Mouse (Mus musculus) liver, adult (tissue): ENCODE results near the gene Emc7.

Experiments
- GATA4 ChIP-seq: IDR thresholded peaks from 2 replicates; pipeline ENCODE4 v1.6.1; 2014; ENCODE audit warnings: mild to moderate bottlenecking, low read length; ENCODE audit not compliant: insufficient replicate concordance

The Emc7 gene

DNA sequence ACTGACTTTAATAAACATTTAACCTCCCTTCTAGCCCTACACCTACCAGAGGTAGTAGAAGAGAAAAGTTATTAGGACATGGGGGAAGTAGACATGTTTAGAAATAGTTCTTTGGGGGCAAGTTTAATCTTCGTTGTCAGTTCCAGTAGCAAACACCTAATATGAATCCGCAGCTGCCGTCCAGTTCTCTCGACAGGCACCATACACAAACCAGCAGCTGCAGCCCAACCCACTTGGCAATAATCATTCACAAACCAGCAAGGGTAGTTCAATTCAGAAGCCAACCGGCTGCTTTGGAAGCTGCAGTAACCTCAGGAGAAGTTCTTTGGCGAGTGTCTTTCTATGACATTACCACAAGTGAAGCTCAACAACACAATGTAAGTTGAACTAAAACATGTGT, 49.2 kb downstream of the Emc7 start:
- no peak for TF ChIP-seq GATA4

- no peak for TF ChIP-seq GATA4
Measured at GRCm38 (mm10) chr2:112506841-112507435, 52.1 kb downstream of the Emc7 start.

GRCm38 (mm10) chr2:112507444-112507843, 52.6 kb downstream of the Emc7 start:
- no peak for TF ChIP-seq GATA4

DNA sequence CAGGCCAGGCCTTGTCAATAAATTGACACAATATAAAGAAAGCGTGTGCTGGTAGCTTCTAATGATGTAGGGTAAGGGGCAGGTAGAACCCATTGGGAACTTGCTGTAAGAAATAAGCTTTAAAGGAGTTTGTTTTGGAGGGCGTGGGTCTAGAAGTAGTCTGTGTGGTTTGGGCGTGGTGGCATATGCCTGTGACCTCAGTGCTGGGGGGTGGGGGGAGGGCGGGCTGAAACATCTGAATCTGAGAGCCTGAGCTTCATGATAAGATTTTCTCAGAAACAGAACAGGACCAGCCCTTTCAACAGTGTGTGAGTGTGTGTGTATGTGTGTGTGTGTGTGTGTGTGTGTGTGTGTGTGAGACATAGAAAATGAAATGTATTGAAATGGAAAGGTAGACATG, 55.3 kb downstream of the Emc7 start:
- no peak for TF ChIP-seq GATA4

DNA sequence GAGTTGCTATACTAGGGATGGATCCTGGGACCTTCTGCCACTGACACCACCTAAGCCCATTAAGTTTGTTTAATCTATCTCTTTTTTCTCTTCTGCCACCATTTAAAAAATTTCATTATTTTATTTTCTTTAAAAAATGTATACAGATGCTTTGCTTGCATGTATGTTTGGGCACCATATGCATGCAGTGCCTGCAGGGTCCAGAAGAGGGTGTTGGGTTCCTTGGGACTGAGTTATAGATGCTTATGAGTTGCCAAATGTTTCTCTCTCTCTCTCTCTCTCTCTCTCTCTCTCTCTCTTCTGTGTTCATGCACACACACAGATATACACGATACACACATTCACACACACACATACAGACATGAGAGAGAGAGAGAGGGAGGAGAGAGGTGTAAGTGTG, 58.2 kb downstream of the Emc7 start:
- TF ChIP-seq GATA4 = no peak

- TF ChIP-seq GATA4 = no peak
Measured at GRCm38 (mm10) chr2:112516728-112517127, 61.9 kb downstream of the Emc7 start.

GRCm38 (mm10) chr2:112517218-112517617, 62.4 kb downstream of the Emc7 start:
- TF ChIP-seq GATA4 = no peak

GRCm38 (mm10) chr2:112518541-112518940, 63.7 kb downstream of the Emc7 start:
- no peak for TF ChIP-seq GATA4

- no peak for TF ChIP-seq GATA4
Measured at GRCm38 (mm10) chr2:112520526-112521482, 66.0 kb downstream of the Emc7 start.
